Mouse (Mus musculus) spleen, adult 2 months (tissue): Measurements from ENCODE around the gene 1110008P14Rik. TPM values are rescaled to one million over a fixed set of nuclear protein-coding genes. Genes with fewer than 3 reads are reported as not detected.
A peak's percentile ranks its signal among the peaks of the same experiment; 100 is the strongest.

ENCODE experiments used
- DNase-seq, 2 experiments: peaks; one replicate each; pipeline versions ENCODE4 v3.0.0 to v3.0.0-alpha.2; 2012 to 2021; ENCODE audit warnings: low spot score in 2 of 2, low read depth in 1 of 2
- H3K27ac ChIP-seq: fragments of 200-500 bp; 2 replicates; pipeline ENCODE4 v1.5.1; 2012; ENCODE audit warnings: low read length, inconsistent platforms; ENCODE audit not compliant: insufficient read depth
- H3K27me3 ChIP-seq: fragments of 200-500 bp; 2 replicates; pipeline ENCODE4 v1.6.1; 2012; ENCODE audit warnings: mild to moderate bottlenecking, moderate library complexity, low read length, inconsistent platforms; ENCODE audit not compliant: control insufficient read depth, insufficient read depth
- H3K36me3 ChIP-seq: fragments of 200-500 bp; 2 replicates; pipeline ENCODE4 v1.6.1; 2012; ENCODE audit warnings: mild to moderate bottlenecking, low read length, inconsistent platforms; ENCODE audit not compliant: control insufficient read depth, insufficient read depth
- H3K4me1 ChIP-seq: fragments of 200-500 bp; 2 replicates; pipeline ENCODE4 v1.6.1; 2011; ENCODE audit warnings: inconsistent platforms; ENCODE audit not compliant: control insufficient read depth, insufficient read depth, insufficient read length
- H3K4me3 ChIP-seq: fragments of 200-500 bp; 2 replicates; pipeline ENCODE4 v1.5.1; 2011; ENCODE audit warnings: mild to moderate bottlenecking, inconsistent platforms; ENCODE audit not compliant: insufficient read depth, insufficient read length; ENCODE audit errors: extremely low read depth
- CTCF ChIP-seq: fragments of 200-500 bp; IDR thresholded peaks from 2 replicates; pipeline ENCODE4 v1.5.1; 2011; ENCODE audit warnings: mild to moderate bottlenecking, inconsistent platforms; ENCODE audit not compliant: insufficient read depth, insufficient read length, insufficient replicate concordance; ENCODE audit errors: extremely low read depth
- POLR2A ChIP-seq: fragments of 200-500 bp; IDR thresholded peaks from 2 replicates; pipeline ENCODE4 v1.6.1; 2011; ENCODE audit warnings: low read depth, low read length, inconsistent platforms
- WGBS: fragments of 180-500 bp; shearing (Covaris S2); methylation state at CpG from one replicate; pipeline ENCODE4 v1.1.7; 2018; 5-methylcytosine and 5-hydroxymethylcytosine counted together
- polyA plus RNA-seq: library from polyadenylated mRNA; depleted of rRNA; stranded (reverse); fragments of >200 nt; gene quantifications from 2 replicates; pipeline ENCODE4 v1.2.3, GENCODE M21; 2012

1110008P14Rik gene
- polyA plus RNA-seq, 1 experiment, result 86.8 TPM

GRCm38 (mm10) chr2:32352151-32353006, 29.4 kb downstream of the 1110008P14Rik start, which contains the start of gene Ciz1:
Ciz1 (plus strand) TSS chr2:32352327.
- H3K4me1 ChIP-seq, result peaks cover 5% of the 10 kb centered on the region; the same call in 1 of the 2 replicates
- H3K36me3 ChIP-seq, result no peaks in the 10 kb centered on the region
- WGBS, result 2% methylated on average over 28 of the region's 52 CpGs
- no peak for DNase-seq
- no peak within 1 kb of the TSS for H3K27ac ChIP-seq
- H3K4me3 ChIP-seq, result peak within 1 kb of the TSS; percentile 58; the same call in 1 of the 2 replicates
- TF ChIP-seq CTCF (no peak), POLR2A (no peak)
- H3K27me3 ChIP-seq, result peaks cover 10% of the 10 kb centered on the region

- H3K27ac ChIP-seq, result no peak overlapping the region
- no peak overlapping the region for H3K4me3 ChIP-seq
- peaks cover 5% of the 10 kb centered on the region; the same call in 1 of the 2 replicates for H3K4me1 ChIP-seq
- peaks cover 10% of the 10 kb centered on the region for H3K27me3 ChIP-seq
- no peak for DNase-seq
- TF ChIP-seq POLR2A (no peak), CTCF (no peak)
- H3K36me3 ChIP-seq, result no peaks in the 10 kb centered on the region
- WGBS, result 25% methylated on average over 9 of the region's 9 CpGs
Measured at GRCm38 (mm10) chr2:32351471-32351961, 30.2 kb downstream of the 1110008P14Rik start.

- Histone ChIP-seq H3K27me3 (peaks cover 10% of the 10 kb centered on the region), H3K4me3 (no peak overlapping the region), H3K4me1 (peaks cover 5% of the 10 kb centered on the region; the same call in 1 of the 2 replicates), H3K27ac (no peak overlapping the region), H3K36me3 (no peaks in the 10 kb centered on the region)
- TF ChIP-seq POLR2A, result no peak
- TF ChIP-seq CTCF, result no peak
- 54% methylated on average over 13 of the region's 13 CpGs for WGBS
- DNase-seq, result no peak
Measured at GRCm38 (mm10) chr2:32350471-32351051, 31.2 kb downstream of the 1110008P14Rik start.

GRCm38 (mm10) chr2:32349625-32350255, 32.0 kb downstream of the 1110008P14Rik start:
- no peak overlapping the region for H3K4me3 ChIP-seq
- no peak for TF ChIP-seq CTCF
- no peak for TF ChIP-seq POLR2A
- DNase-seq, result no peak
- 76% methylated on average over 8 of the region's 8 CpGs for WGBS
- H3K27me3 ChIP-seq, result peaks cover 10% of the 10 kb centered on the region
- peaks cover 5% of the 10 kb centered on the region; the same call in 1 of the 2 replicates for H3K4me1 ChIP-seq
- no peak overlapping the region for H3K27ac ChIP-seq
- H3K36me3 ChIP-seq, result no peaks in the 10 kb centered on the region

- 82% methylated on average over 11 of the region's 11 CpGs for WGBS
- H3K4me3 ChIP-seq, result no peak overlapping the region
- DNase-seq, result no peak
- no peak overlapping the region for H3K27ac ChIP-seq
- H3K4me1 ChIP-seq, result peaks cover 5% of the 10 kb centered on the region; the same call in 1 of the 2 replicates
- H3K27me3 ChIP-seq, result peaks cover 10% of the 10 kb centered on the region
- TF ChIP-seq POLR2A, result no peak
- no peak for TF ChIP-seq CTCF
- no peaks in the 10 kb centered on the region for H3K36me3 ChIP-seq
Measured at GRCm38 (mm10) chr2:32348311-32348710, 33.4 kb downstream of the 1110008P14Rik start.

GRCm38 (mm10) chr2:32347019-32347418, 34.7 kb downstream of the 1110008P14Rik start:
- H3K27ac ChIP-seq, result no peak overlapping the region
- 79% methylated on average over 6 of the region's 6 CpGs for WGBS
- no peak for TF ChIP-seq POLR2A
- TF ChIP-seq CTCF, result no peak
- no peak overlapping the region for H3K4me3 ChIP-seq
- 0 out of 2 replicates have a peak, but pooled peaks cover 1% of the 10 kb centered on the region for H3K27me3 ChIP-seq
- no peaks in the 10 kb centered on the region for H3K36me3 ChIP-seq
- no peaks in the 10 kb centered on the region for H3K4me1 ChIP-seq
- DNase-seq, result no peak
